Mouse (Mus musculus) CH12.LX (cell line): ENCODE measurements around the gene Mal. TPM values are rescaled to one million over a fixed set of nuclear protein-coding genes. Genes with fewer than 3 reads are reported as not detected.
"Not testable (repeated sequence)": the region's sequence is repeated elsewhere in the genome, so short reads cannot be mapped to it uniquely, and the experiment has no call there.

Experiments
- DNase-seq: peaks from one replicate; pipeline ENCODE4 v3.0.0-alpha.2; 2013; ENCODE audit errors: extremely low read depth
- H3K27ac ChIP-seq: 2 replicates; pipeline ENCODE4 v1.5.1; 2012; ENCODE audit warnings: low read depth, mild to moderate bottlenecking, control low read depth, moderate library complexity; ENCODE audit not compliant: insufficient read depth
- H3K27me3 ChIP-seq: replicated peaks from 2 replicates; pipeline ENCODE3; 2012; ENCODE audit warnings: inconsistent platforms
- H3K36me3 ChIP-seq, 2 experiments: replicated peaks in 1 of 2; 2 replicates each; pipeline versions ENCODE3 to v1.6.1; 2012; ENCODE audit warnings: inconsistent platforms in 1 of 2, low read length in 1 of 2, mild to moderate bottlenecking in 1 of 2, mixed read lengths in 1 of 2, moderate library complexity in 1 of 2; ENCODE audit not compliant: control insufficient read depth in 1 of 2, insufficient read depth in 1 of 2
- H3K4me1 ChIP-seq, 2 experiments: 2 replicates each; pipeline ENCODE4 v1.6.1; 2012; ENCODE audit warnings: inconsistent platforms in 1 of 2, moderate library complexity in 1 of 2; ENCODE audit not compliant: insufficient read depth in 2 of 2, control insufficient read depth in 1 of 2
- H3K4me2 ChIP-seq: 2 replicates; pipeline ENCODE4 v1.6.1; 2012; ENCODE audit warnings: low read depth, mild to moderate bottlenecking, control low read depth; ENCODE audit not compliant: poor library complexity, insufficient read depth, severe bottlenecking
- H3K4me3 ChIP-seq, 3 experiments: fragments of 150-350 bp in 1 of 3; sonication (generic) in 1 of 3; replicated peaks in 1 of 3; 2 replicates each; pipeline versions ENCODE3 to v1.5.1; 2011 to 2012; ENCODE audit warnings: low read depth in 2 of 3, low read length in 2 of 3, mild to moderate bottlenecking in 2 of 3, moderate library complexity in 2 of 3, control low read depth in 1 of 3, improper control_type of control experiment in 1 of 3, inconsistent platforms in 1 of 3, mixed read lengths in 1 of 3; ENCODE audit not compliant: poor library complexity in 1 of 3
- H3K79me2 ChIP-seq: replicated peaks from 2 replicates; pipeline ENCODE4 v1.6.1; 2012; ENCODE audit warnings: mild to moderate bottlenecking, moderate library complexity; ENCODE audit not compliant: control insufficient read depth, poor library complexity, insufficient read depth, severe bottlenecking; ENCODE audit errors: extremely low read depth
- H3K9ac ChIP-seq: 2 replicates; pipeline ENCODE4 v1.6.1; 2012; ENCODE audit warnings: low read depth, mild to moderate bottlenecking, control low read depth, moderate library complexity; ENCODE audit not compliant: insufficient read depth
- H3K9me3 ChIP-seq: replicated peaks from 2 replicates; pipeline ENCODE3; 2012; ENCODE audit warnings: low read length, inconsistent platforms, mixed read lengths
- BHLHE40 ChIP-seq: IDR thresholded peaks from 2 replicates; pipeline ENCODE4 v1.6.1; 2011; ENCODE audit warnings: mild to moderate bottlenecking, low read depth, low read length, improper control_type of control experiment
- CHD2 ChIP-seq: IDR thresholded peaks from 2 replicates; pipeline ENCODE4 v1.6.1; 2011; ENCODE audit warnings: low read length, improper control_type of control experiment
- CTCF ChIP-seq, 2 experiments: IDR thresholded peaks in 1 of 2; conservative IDR thresholded peaks in 1 of 2; 2 replicates each; pipeline ENCODE4 v1.5.1; 2011 to 2012; ENCODE audit warnings: low read depth in 2 of 2, low read length in 2 of 2, improper control_type of control experiment in 1 of 2, inconsistent platforms in 1 of 2, mild to moderate bottlenecking in 1 of 2, moderate library complexity in 1 of 2
- E2F4 ChIP-seq: IDR thresholded peaks from 2 replicates; pipeline ENCODE4 v1.6.1; 2011; ENCODE audit warnings: low read depth, low read length, improper control_type of control experiment; ENCODE audit not compliant: insufficient replicate concordance
- EP300 ChIP-seq: IDR thresholded peaks from 2 replicates; pipeline ENCODE4 v1.6.1; 2011; ENCODE audit warnings: low read length, improper control_type of control experiment
- ETS1 ChIP-seq: conservative IDR thresholded peaks from 2 replicates; pipeline ENCODE4 v1.6.1; 2012; ENCODE audit warnings: low read depth, mild to moderate bottlenecking, inconsistent platforms, low read length, improper control_type of control experiment, moderate library complexity
- GABPA ChIP-seq: IDR thresholded peaks from 2 replicates; pipeline ENCODE4 v1.6.1; 2012; ENCODE audit warnings: low read depth, low read length, improper control_type of control experiment, inconsistent platforms; ENCODE audit not compliant: insufficient replicate concordance
- MAFK ChIP-seq: IDR thresholded peaks from 2 replicates; pipeline ENCODE4 v1.6.1; 2011; ENCODE audit warnings: low read length, improper control_type of control experiment; ENCODE audit not compliant: insufficient replicate concordance
- MAZ ChIP-seq: IDR thresholded peaks from 2 replicates; pipeline ENCODE4 v1.6.1; 2012; ENCODE audit warnings: low read depth, mild to moderate bottlenecking, inconsistent platforms, low read length, improper control_type of control experiment, moderate library complexity
- MXI1 ChIP-seq: IDR thresholded peaks from 2 replicates; pipeline ENCODE4 v1.6.1; 2011; ENCODE audit warnings: mild to moderate bottlenecking, low read depth, low read length, improper control_type of control experiment
- NRF1 ChIP-seq: IDR thresholded peaks from 2 replicates; pipeline ENCODE4 v1.6.1; 2014; ENCODE audit warnings: low read depth, mild to moderate bottlenecking, inconsistent platforms, low read length, improper control_type of control experiment, moderate library complexity
- RAD21 ChIP-seq: IDR thresholded peaks from 2 replicates; pipeline ENCODE4 v1.6.1; 2011; ENCODE audit warnings: low read depth, mild to moderate bottlenecking, low read length, improper control_type of control experiment, moderate library complexity
- SIN3A ChIP-seq: IDR thresholded peaks from 2 replicates; pipeline ENCODE4 v1.6.1; 2012; ENCODE audit warnings: low read length, improper control_type of control experiment, inconsistent platforms
- SMC3 ChIP-seq: IDR thresholded peaks from 2 replicates; pipeline ENCODE4 v1.6.1; 2011; ENCODE audit warnings: low read depth, low read length, improper control_type of control experiment
- TBP ChIP-seq: conservative IDR thresholded peaks from 2 replicates; pipeline ENCODE4 v1.6.1; 2011; ENCODE audit warnings: low read depth, low read length, improper control_type of control experiment
- ZMIZ1 ChIP-seq: IDR thresholded peaks from 2 replicates; pipeline ENCODE4 v1.6.1; 2012; ENCODE audit warnings: low read depth, mild to moderate bottlenecking, inconsistent platforms, low read length, improper control_type of control experiment
- dilution Hi-C: fragments of 300-500 bp; cut with MboI; formaldehyde crosslinking; loops from 2 replicates; pipeline ENCODE4 v1.14.3; 2020; ENCODE audit warnings: low sequenced_read_pairs; ENCODE audit not compliant: extremely low pct_unique_long_range_greater_than_20kb, extremely low pct_ligation_motif_present
- in situ Hi-C: fragments of 300-500 bp; cut with MboI; formaldehyde crosslinking; loops from 3 replicates; pipeline ENCODE4 v1.14.3; 2019; ENCODE audit warnings: low sequenced_read_pairs, low pct_ligation_motif_present, low pct_unique_long_range_greater_than_20kb, mixed read lengths
- polyA plus RNA-seq: library from polyadenylated mRNA; unstranded; fragments of >175 nt; gene quantifications from 2 replicates; pipeline ENCODE4 v1.2.1, GENCODE M21; 2012; ENCODE audit warnings: low read depth; ENCODE audit not compliant: insufficient read length
- total RNA-seq, 2 experiments: library from RNA; depleted of rRNA; stranded (reverse); fragments of 300-350 nt in 1 of 2; fragments of >200 nt in 1 of 2; gene quantifications; 2 replicates each; pipeline ENCODE4 v1.2.3; 2012 to 2014

The Mal gene
- total and polyA plus RNA-seq, 3 experiments: not detected

GRCm38 (mm10) chr2:127605203-127605602 lies 51.3 kb downstream of the Mal start:
- H3K27me3 ChIP-seq: no peaks in the 10 kb centered on the region
- dilution Hi-C loops: no loop called here
- peaks cover 51 to 72% of the 10 kb centered on the region in 2 experiments for H3K36me3 ChIP-seq
- H3K4me1 ChIP-seq: 0 out of 4 replicates have a peak, but pooled peaks cover 0 to 4% of the 10 kb centered on the region in 2 experiments
- no peak for TF ChIP-seq TBP
- TF ChIP-seq ZMIZ1: no peak
- TF ChIP-seq MXI1: no peak
- no peak for TF ChIP-seq EP300
- no peak for TF ChIP-seq RAD21
- no peak for TF ChIP-seq MAFK
- no peak for TF ChIP-seq ETS1
- no peak for TF ChIP-seq CHD2
- no peak for TF ChIP-seq SIN3A
- no peak for TF ChIP-seq SMC3
- no peak for TF ChIP-seq CTCF (conservative IDR thresholded peaks at IDR 0.05 in 1 of 2, IDR thresholded peaks at IDR 0.05 in 1 of 2; ENCODE audit: low read depth in 2 of 2, low read length in 2 of 2)
- TF ChIP-seq NRF1: no peak
- no peak for TF ChIP-seq BHLHE40
- TF ChIP-seq MAZ: no peak
- TF ChIP-seq E2F4: no peak
- no peak overlapping the region for H3K4me2 ChIP-seq
- in situ Hi-C loops: no loop called here
- H3K79me2 ChIP-seq: no peaks in the 10 kb centered on the region
- no peak overlapping the region for H3K27ac ChIP-seq
- H3K4me3 ChIP-seq: no peak overlapping the region
- no peak for DNase-seq
- no peak overlapping the region for H3K9ac ChIP-seq
- no peaks in the 10 kb centered on the region for H3K9me3 ChIP-seq

- H3K4me1 ChIP-seq, in situ Hi-C loops, dilution Hi-C loops, H3K79me2 ChIP-seq, H3K4me3 ChIP-seq, H3K4me2 ChIP-seq, DNase-seq, H3K9me3 ChIP-seq, H3K9ac ChIP-seq, H3K27ac ChIP-seq, H3K27me3 ChIP-seq: not testable (repeated sequence)
- peaks cover 65 to 83% of the 10 kb centered on the region in 2 experiments for H3K36me3 ChIP-seq
Observed at GRCm38 (mm10) chr2:127603383-127603782, 53.1 kb downstream of the Mal start.

- TF ChIP-seq MXI1 (no peak), SMC3 (peak; percentile 42), RAD21 (peak; percentile 35), CTCF (conservative IDR thresholded peaks at IDR 0.05 in 1 of 2, IDR thresholded peaks at IDR 0.05 in 1 of 2; ENCODE audit: low read depth in 2 of 2, low read length in 2 of 2) (peak in 1 of 2 experiments; percentile 60; a peak in 2 of 4 replicates), GABPA (no peak)
- Histone ChIP-seq H3K9ac (peak overlapping the region; percentile 41), H3K36me3 (peaks cover 30 to 45% of the 10 kb centered on the region in 2 experiments), H3K4me2 (peak overlapping the region; percentile 72), H3K4me3 (peak overlapping the region; percentile 71 to 89 (median 71)), H3K27ac (no peak overlapping the region; the same call in 1 of the 2 replicates), H3K9me3 (no peaks in the 10 kb centered on the region), H3K27me3 (no peaks in the 10 kb centered on the region), H3K4me1 (peaks cover 2 to 36% of the 10 kb centered on the region in 2 experiments; a peak in 2 of 4 replicates), H3K79me2 (peaks cover 35% of the 10 kb centered on the region)
- dilution Hi-C loops: no loop called here
- in situ Hi-C loops: no loop called here
- DNase-seq: peak; percentile 38
Observed at GRCm38 (mm10) chr2:127590840-127591239, 65.7 kb downstream of the Mal start.
